Mouse (Mus musculus) urinary bladder, postnatal 14 days (tissue): Measurements from ENCODE around the gene Limch1.

Experiments used
- DNase-seq: peaks from one replicate; pipeline ENCODE4 v3.0.0; 2021; ENCODE audit warnings: low spot score

The Limch1 gene

DNA sequence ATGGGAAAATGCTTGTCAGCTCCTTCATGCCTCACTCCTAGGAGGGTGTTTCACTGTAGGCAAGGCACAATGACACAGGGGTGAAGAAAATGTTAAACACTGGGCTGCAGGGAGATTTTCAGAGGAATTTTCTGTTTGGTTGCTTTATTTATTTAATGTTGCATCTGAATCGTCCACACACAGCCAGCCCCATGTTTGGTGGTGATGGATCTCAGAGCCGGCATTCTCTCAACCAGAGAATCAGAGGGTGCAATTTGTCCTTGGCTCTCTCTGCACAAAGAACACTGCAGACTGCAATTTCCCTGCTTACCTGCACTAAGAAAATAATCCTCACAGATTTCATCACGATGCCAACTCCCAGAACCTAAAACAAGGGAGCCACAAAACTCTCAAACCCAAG is 357.4 kb downstream of the Limch1 start:
- no peak for DNase-seq

- DNase-seq = no peak
These were observed 360.6 kb downstream of the Limch1 start for GRCm38 (mm10) chr5:67106261-67106660.
